ENCODE assay signal across 22 mouse cellular contexts in the genomic region with DNA sequence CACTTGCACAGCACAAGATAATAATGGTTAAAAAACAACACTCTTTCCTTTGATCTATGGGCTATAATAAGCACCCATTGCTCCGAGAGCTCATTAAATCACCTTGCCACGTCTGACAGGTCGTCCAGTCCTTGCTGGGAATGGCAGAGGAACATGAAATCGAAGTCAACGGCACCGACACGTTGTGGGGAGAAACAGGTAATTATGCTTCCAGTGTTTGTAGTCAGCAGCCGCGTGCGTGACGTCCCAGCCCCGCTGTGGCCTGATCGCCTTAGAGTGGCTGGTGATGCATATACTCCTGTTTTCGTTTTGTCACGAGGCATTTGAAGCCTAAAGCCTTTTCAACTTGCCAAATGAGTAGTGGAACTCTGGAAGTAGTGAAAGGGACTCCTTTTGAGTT.
DNase-seq lines count a peak whose midpoint lies in the region; ATAC-seq and TF ChIP-seq lines count a peak whose summit lies in the region.
"Had no signal": no experiment of that assay in that cellular context is flagged by ENCODE, and none has a peak within 500 bp of the region (broad histone marks: within the 10 kb centered on the region; RNA-seq: fewer than 3 reads in every experiment).

No protein-coding gene starts in this region.

- no peaks in the 10 kb centered on the region for H3K4me1 ChIP-seq in hindbrain, postnatal 0 days (ENCODE audit: insufficient read depth, low read length)
- H3K4me1 ChIP-seq in hindbrain, embryonic 13.5 days (replicated peaks) = 0 out of 2 replicates have a peak, but pooled peaks cover 10% of the 10 kb centered on the region
- no peaks in the 10 kb centered on the region for H3K4me1 ChIP-seq in midbrain, embryonic 14.5 days (ENCODE audit: control insufficient read depth, insufficient read depth, low read length)
- peaks cover 7% of the 10 kb centered on the region; the same call in 1 of the 2 replicates for H3K4me1 ChIP-seq in midbrain, embryonic 10.5 days
- peaks cover 13% of the 10 kb centered on the region for H3K4me1 ChIP-seq in midbrain, embryonic 16.5 days (ENCODE audit: control insufficient read depth, insufficient read depth, low read length)
- peaks cover 14% of the 10 kb centered on the region for H3K4me1 ChIP-seq in neural tube, embryonic 15.5 days

- no peaks in the 10 kb centered on the region; the same call in 1 of the 2 replicates for H3K36me3 ChIP-seq in hindbrain, postnatal 0 days (ENCODE audit: insufficient read depth, low read length)
- no peaks in the 10 kb centered on the region for H3K36me3 ChIP-seq in hindbrain, embryonic 13.5 days
- H3K36me3 ChIP-seq in midbrain, embryonic 14.5 days (ENCODE audit: control insufficient read depth, insufficient read depth, low read length) = no peaks in the 10 kb centered on the region
- peaks cover 6% of the 10 kb centered on the region for H3K36me3 ChIP-seq in midbrain, embryonic 10.5 days
- H3K36me3 ChIP-seq in midbrain, embryonic 16.5 days (ENCODE audit: control insufficient read depth, insufficient read depth, low read length) = no peaks in the 10 kb centered on the region
- H3K36me3 ChIP-seq in neural tube, embryonic 15.5 days = no peaks in the 10 kb centered on the region

- no peak for DNase-seq in hindbrain, postnatal 0 days (ENCODE audit: low spot score)
- DNase-seq in midbrain, embryonic 14.5 days = peak; percentile 54
- no peak for DNase-seq in midbrain, embryonic 10.5 days (ENCODE audit: low spot score)
- no peak for DNase-seq in urinary bladder, postnatal 36 days (ENCODE audit: low spot score in 2 of 2)
- DNase-seq: adrenal gland, adult 2 months; adrenal gland, postnatal 36 days; cerebellum, adult 11 months; cerebellum, adult 8-10 months; cerebellum, postnatal 14 days; embryo, embryonic 11 days; gastrocnemius, postnatal 10 days; heart, adult 18-20 months; heart, postnatal 14 days had no signal

- H3K4me2 ChIP-seq in hindbrain, postnatal 0 days (ENCODE audit: low read depth, low read length) = no peak overlapping the region
- no peak overlapping the region for H3K4me2 ChIP-seq in hindbrain, embryonic 13.5 days
- no peak overlapping the region for H3K4me2 ChIP-seq in midbrain, embryonic 14.5 days (ENCODE audit: low read length)
- no peak overlapping the region for H3K4me2 ChIP-seq in midbrain, embryonic 16.5 days (ENCODE audit: low read length)
- H3K4me2 ChIP-seq in neural tube, embryonic 15.5 days = no peak overlapping the region
- H3K4me2 ChIP-seq: embryonic facial prominence, embryonic 15.5 days; heart, embryonic 11.5 days; heart, embryonic 15.5 days had no signal

- H3K27me3 ChIP-seq in hindbrain, postnatal 0 days (ENCODE audit: insufficient read depth, low read length) = no peaks in the 10 kb centered on the region
- no peaks in the 10 kb centered on the region for H3K27me3 ChIP-seq in hindbrain, embryonic 13.5 days
- H3K27me3 ChIP-seq in midbrain, embryonic 14.5 days (ENCODE audit: control insufficient read depth, insufficient read depth, low read length) = no peaks in the 10 kb centered on the region
- H3K27me3 ChIP-seq in midbrain, embryonic 10.5 days (ENCODE audit: low read depth, poor library complexity, severe bottlenecking) = no peaks in the 10 kb centered on the region
- H3K27me3 ChIP-seq in midbrain, embryonic 16.5 days (ENCODE audit: control insufficient read depth, insufficient read depth, low read depth, low read length) = no peaks in the 10 kb centered on the region
- H3K27me3 ChIP-seq in neural tube, embryonic 15.5 days (replicated peaks) = no peaks in the 10 kb centered on the region
- H3K27me3 ChIP-seq: embryonic facial prominence, embryonic 15.5 days; heart, embryonic 15.5 days had no signal

- no peak overlapping the region for H3K9ac ChIP-seq in hindbrain, postnatal 0 days (replicated peaks; ENCODE audit: low read length)
- no peak overlapping the region for H3K9ac ChIP-seq in hindbrain, embryonic 13.5 days
- no peak overlapping the region for H3K9ac ChIP-seq in midbrain, embryonic 14.5 days (replicated peaks; ENCODE audit: low read length)
- H3K9ac ChIP-seq in midbrain, embryonic 16.5 days (ENCODE audit: low read depth, low read length) = no peak overlapping the region; the same call in 1 of the 2 replicates
- no peak overlapping the region for H3K9ac ChIP-seq in neural tube, embryonic 15.5 days (replicated peaks)
- H3K9ac ChIP-seq: embryonic facial prominence, embryonic 15.5 days; heart, embryonic 15.5 days had no signal

- peak overlapping the region; percentile 64; the same call in 1 of the 2 replicates for H3K27ac ChIP-seq in hindbrain, postnatal 0 days
- no peak overlapping the region; the same call in 1 of the 2 replicates for H3K27ac ChIP-seq in hindbrain, embryonic 13.5 days
- H3K27ac ChIP-seq in midbrain, embryonic 14.5 days (replicated peaks; ENCODE audit: low read depth, low read length) = peak overlapping the region; percentile 64; the same call in 1 of the 2 replicates
- H3K27ac ChIP-seq in midbrain, embryonic 10.5 days (replicated peaks) = no peak overlapping the region
- peak overlapping the region; percentile 81 for H3K27ac ChIP-seq in midbrain, embryonic 16.5 days (ENCODE audit: low read length)
- H3K27ac ChIP-seq in neural tube, embryonic 15.5 days (replicated peaks) = no peak overlapping the region
- H3K27ac ChIP-seq: embryonic facial prominence, embryonic 15.5 days; forebrain, embryonic 10.5 days; heart, embryonic 15.5 days had no signal

- ATAC-seq in hindbrain, postnatal 0 days = no peak
- ATAC-seq in hindbrain, embryonic 13.5 days (ENCODE audit: low FRiP score) = no peak
- no peak for ATAC-seq in midbrain, embryonic 14.5 days (ENCODE audit: low FRiP score, low TSS enrichment)
- peak; percentile 22; the same call in 1 of the 2 replicates for ATAC-seq in midbrain, embryonic 16.5 days
- peak; percentile 22; the same call in 1 of the 2 replicates for ATAC-seq in neural tube, embryonic 15.5 days (ENCODE audit: low FRiP score)
- ATAC-seq: inflammation-experienced regulatory T-cells, adult 6 months had no signal

- TF ChIP-seq CTCF in hindbrain, postnatal 0 days (IDR thresholded peaks at IDR 0.05; ENCODE audit: low read depth) = no peak

- 76% methylated on average over 15 of the region's 15 CpGs for WGBS in hindbrain, postnatal 0 days
- 74% methylated on average over 15 of the region's 15 CpGs for WGBS in hindbrain, embryonic 13.5 days
- 67% methylated on average over 15 of the region's 15 CpGs for WGBS in midbrain, embryonic 14.5 days
- 93% methylated on average over 15 of the region's 15 CpGs for WGBS in midbrain, embryonic 10.5 days
- 63% methylated on average over 15 of the region's 15 CpGs for WGBS in midbrain, embryonic 16.5 days
- WGBS in neural tube, embryonic 15.5 days = 50% methylated on average over 15 of the region's 15 CpGs

- no peak overlapping the region for H3K4me3 ChIP-seq in hindbrain, postnatal 0 days (ENCODE audit: low read length)
- H3K4me3 ChIP-seq in hindbrain, embryonic 13.5 days = no peak overlapping the region
- no peak overlapping the region for H3K4me3 ChIP-seq in midbrain, embryonic 14.5 days (replicated peaks; ENCODE audit: low read depth, low read length)
- H3K4me3 ChIP-seq in midbrain, embryonic 10.5 days = no peak overlapping the region
- H3K4me3 ChIP-seq in midbrain, embryonic 16.5 days (ENCODE audit: low read depth, low read length) = no peak overlapping the region
- no peak overlapping the region for H3K4me3 ChIP-seq in neural tube, embryonic 15.5 days (replicated peaks)
- H3K4me3 ChIP-seq: embryonic facial prominence, embryonic 15.5 days; erythroblast, embryonic 14.5 days; forebrain, embryonic 10.5 days; heart, embryonic 15.5 days had no signal

- H3K9me3 ChIP-seq in hindbrain, postnatal 0 days (ENCODE audit: low read length) = no peaks in the 10 kb centered on the region
- H3K9me3 ChIP-seq in hindbrain, embryonic 13.5 days = no peaks in the 10 kb centered on the region
- H3K9me3 ChIP-seq in midbrain, embryonic 14.5 days (ENCODE audit: control insufficient read depth, low read length) = no peaks in the 10 kb centered on the region
- H3K9me3 ChIP-seq in midbrain, embryonic 10.5 days (replicated peaks) = no peaks in the 10 kb centered on the region
- H3K9me3 ChIP-seq in midbrain, embryonic 16.5 days (replicated peaks; ENCODE audit: control insufficient read depth, low read length, poor library complexity, severe bottlenecking) = no peaks in the 10 kb centered on the region
- no peaks in the 10 kb centered on the region for H3K9me3 ChIP-seq in neural tube, embryonic 15.5 days (replicated peaks)
- H3K9me3 ChIP-seq: embryonic facial prominence, embryonic 15.5 days; forebrain, embryonic 10.5 days; heart, embryonic 15.5 days had no signal

Comparison
In these comparisons a context has a peak if more than half of its experiments do, and no peak if none do; other contexts are left out.
1. ATAC-seq: peak in midbrain, embryonic 16.5 days (single experiment) and neural tube, embryonic 15.5 days (single experiment); none in hindbrain, postnatal 0 days (single experiment), hindbrain, embryonic 13.5 days (single experiment) and midbrain, embryonic 14.5 days (single experiment).
2. H3K27ac ChIP-seq: peak in hindbrain, postnatal 0 days (single experiment), midbrain, embryonic 14.5 days (single experiment) and midbrain, embryonic 16.5 days (single experiment); none in hindbrain, embryonic 13.5 days (single experiment), midbrain, embryonic 10.5 days (single experiment) and neural tube, embryonic 15.5 days (single experiment).